Mouse (Mus musculus) cerebellum, adult 2 months (tissue): ENCODE data around the gene Slit1. TPM values are rescaled to one million over a fixed set of nuclear protein-coding genes. Genes with fewer than 3 reads are reported as not detected.

Experiments used
- DNase-seq, 2 experiments: peaks; one replicate each; pipeline ENCODE4 v3.0.0; 2021
- H3K27ac ChIP-seq: fragments of 200-500 bp; 2 replicates; pipeline ENCODE4 v1.5.1; 2012; ENCODE audit warnings: low read length, control low read depth, inconsistent platforms; ENCODE audit not compliant: insufficient read depth
- H3K27me3 ChIP-seq: fragments of 200-500 bp; 2 replicates; pipeline ENCODE4 v1.6.1; 2012; ENCODE audit warnings: inconsistent platforms, mild to moderate bottlenecking, low read length, moderate library complexity; ENCODE audit not compliant: control insufficient read depth, insufficient read depth
- H3K4me1 ChIP-seq: fragments of 200-500 bp; 2 replicates; pipeline ENCODE4 v1.6.1; 2011; ENCODE audit warnings: low read length; ENCODE audit not compliant: control insufficient read depth, insufficient read depth
- H3K4me3 ChIP-seq: fragments of 200-500 bp; replicated peaks from 2 replicates; pipeline ENCODE3; 2011; ENCODE audit warnings: mild to moderate bottlenecking, low read depth, low read length, control low read depth; ENCODE audit not compliant: insufficient read depth
- CTCF ChIP-seq: fragments of 200-500 bp; IDR thresholded peaks from 2 replicates; pipeline ENCODE4 v1.5.1; 2011; ENCODE audit warnings: low read depth, mild to moderate bottlenecking, control low read depth, low read length, moderate library complexity, borderline replicate concordance; ENCODE audit not compliant: insufficient read depth
- POLR2A ChIP-seq: fragments of 200-500 bp; IDR thresholded peaks from 2 replicates; pipeline ENCODE4 v1.6.1; 2011; ENCODE audit warnings: low read length, control low read depth, borderline replicate concordance; ENCODE audit not compliant: insufficient read depth
- WGBS: fragments of 180-500 bp; shearing (Covaris S2); methylation state at CpG from one replicate; pipeline ENCODE4 v1.1.7; 2018; 5-methylcytosine and 5-hydroxymethylcytosine counted together
- polyA plus RNA-seq: library from polyadenylated mRNA; depleted of rRNA; stranded (reverse); fragments of >200 nt; gene quantifications from 2 replicates; pipeline ENCODE4 v1.2.3, GENCODE M21; 2012

Gene Slit1
- polyA plus RNA-seq, 1 experiment, result 4.9 TPM

DNA sequence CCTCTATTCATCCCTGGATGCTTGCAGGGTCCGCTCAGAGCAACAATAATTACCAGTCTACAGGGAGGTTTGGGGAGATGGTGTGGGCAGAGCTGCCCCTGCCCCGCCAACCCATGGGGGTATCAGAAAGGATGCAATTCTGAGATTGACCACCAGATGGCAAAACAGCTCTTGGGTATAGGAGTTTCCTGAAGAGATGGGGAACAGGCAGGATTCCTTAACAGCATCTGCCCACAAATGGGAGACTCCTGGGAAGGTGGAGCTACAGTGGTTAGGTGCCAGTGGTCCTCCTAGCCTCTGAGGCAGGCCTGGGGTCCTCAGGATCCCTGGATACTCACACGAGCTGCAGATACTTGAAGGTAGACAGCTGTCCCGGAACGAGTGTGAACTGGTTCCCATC, 113.9 kb downstream of the Slit1 start:
- peaks cover 1% of the 10 kb centered on the region; the same call in 1 of the 2 replicates for H3K27me3 ChIP-seq
- TF ChIP-seq CTCF (peak; percentile 74), POLR2A (no peak)
- no peak overlapping the region for H3K27ac ChIP-seq
- peaks cover 10% of the 10 kb centered on the region for H3K4me1 ChIP-seq
- H3K4me3 ChIP-seq, result no peak overlapping the region
- peak; percentile 29 to 40 for DNase-seq
- 20% methylated on average over 5 of the region's 5 CpGs for WGBS

DNA sequence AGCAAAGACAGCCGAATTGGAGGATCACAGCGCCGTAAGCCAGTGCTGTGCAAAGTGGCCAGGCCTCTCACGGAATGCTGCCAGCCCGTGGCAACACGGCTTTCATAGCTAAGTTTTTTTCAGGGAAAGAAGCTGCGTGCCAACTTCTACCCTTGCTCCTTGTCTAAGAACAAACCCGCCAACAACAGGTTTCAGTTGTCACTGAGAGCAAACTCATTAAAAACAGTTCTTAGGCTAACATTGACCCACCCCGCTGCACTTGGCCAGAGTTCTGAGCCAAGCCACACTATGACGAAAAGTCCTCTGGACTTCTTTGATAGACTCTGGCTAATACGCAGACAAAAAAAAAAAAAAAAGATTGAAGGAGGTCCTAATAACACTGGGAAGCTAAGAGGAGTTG, 114.5 kb downstream of the Slit1 start:
- 26% methylated on average over 11 of the region's 11 CpGs for WGBS
- H3K27me3 ChIP-seq, result peaks cover 1% of the 10 kb centered on the region; the same call in 1 of the 2 replicates
- H3K27ac ChIP-seq, result no peak overlapping the region
- no peak overlapping the region for H3K4me3 ChIP-seq
- DNase-seq, result no peak
- H3K4me1 ChIP-seq, result peaks cover 4% of the 10 kb centered on the region; the same call in 1 of the 2 replicates
- no peak for TF ChIP-seq CTCF
- no peak for TF ChIP-seq POLR2A

DNA sequence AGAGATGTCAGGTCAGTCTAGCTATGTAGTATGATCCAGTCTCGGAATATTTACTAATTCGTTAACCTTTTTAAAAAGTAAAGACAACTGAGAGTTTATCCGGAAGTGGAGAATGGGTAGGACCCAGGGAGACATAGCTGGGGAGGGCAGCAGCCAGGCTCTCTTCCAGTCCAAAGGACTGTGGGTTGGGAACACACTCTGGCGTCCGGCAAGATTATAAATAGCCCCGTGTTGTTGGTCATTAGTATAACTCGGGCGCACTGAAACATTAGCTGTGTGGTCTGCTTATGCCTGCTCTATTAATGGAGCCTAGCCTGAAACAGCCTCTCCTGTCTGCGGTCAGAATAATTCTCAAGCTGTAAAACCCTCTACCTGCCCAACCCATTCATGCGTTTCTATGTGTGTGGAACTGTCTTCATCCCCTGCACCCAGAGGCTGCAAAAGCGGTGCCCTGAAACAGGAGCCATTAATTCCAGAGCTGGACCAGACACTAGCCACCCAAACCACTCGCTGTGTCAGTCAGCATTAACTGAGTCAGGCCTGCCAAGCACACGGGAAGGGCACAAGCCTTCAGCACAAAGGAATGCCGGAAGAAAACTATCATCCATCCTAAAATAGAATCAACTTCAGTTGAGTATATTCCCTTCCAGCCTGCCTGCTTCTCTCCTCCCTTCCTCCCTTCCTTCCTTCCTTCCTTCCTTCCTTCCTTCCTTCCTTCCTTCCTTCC, 122.9 kb downstream of the Slit1 start:
- TF ChIP-seq CTCF, result no peak
- DNase-seq, result no peak
- Histone ChIP-seq H3K4me3 (no peak overlapping the region), H3K4me1 (0 out of 2 replicates have a peak, but pooled peaks cover 2% of the 10 kb centered on the region), H3K27me3 (no peaks in the 10 kb centered on the region; the same call in 1 of the 2 replicates), H3K27ac (no peak overlapping the region)
- 85% methylated on average over 14 of the region's 14 CpGs for WGBS

DNA sequence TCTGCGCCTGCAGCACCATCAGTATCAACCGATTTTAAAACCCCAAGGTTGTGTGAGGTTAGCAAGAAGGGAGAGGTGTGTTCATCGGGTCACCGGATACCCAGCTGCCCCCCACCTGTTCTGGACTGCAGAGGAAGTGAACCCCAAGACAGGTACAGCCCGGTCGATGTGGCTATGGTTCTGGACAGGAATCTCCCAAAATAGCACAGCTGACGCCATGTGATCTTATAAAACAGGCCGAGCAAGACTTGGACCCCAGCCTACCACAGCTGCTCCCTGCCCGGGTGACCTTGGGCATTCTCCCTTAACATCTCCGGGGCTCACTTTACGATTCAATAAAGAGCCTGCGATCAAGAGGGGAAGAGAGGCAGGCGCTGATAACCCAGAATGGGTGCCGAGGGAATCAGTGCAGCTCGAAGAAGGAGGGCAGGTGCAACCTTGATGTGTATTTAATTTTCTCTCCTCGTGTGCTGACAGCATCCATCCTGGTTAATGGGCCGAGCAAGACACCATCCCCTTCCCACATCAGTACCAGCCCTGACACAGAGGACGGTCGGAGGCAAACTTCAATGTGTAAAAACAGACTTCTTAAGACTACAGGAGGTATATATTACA, 124.6 kb downstream of the Slit1 start:
- Histone ChIP-seq H3K27ac (no peak overlapping the region), H3K4me1 (0 out of 2 replicates have a peak, but pooled peaks cover 2% of the 10 kb centered on the region), H3K4me3 (no peak overlapping the region), H3K27me3 (no peaks in the 10 kb centered on the region; the same call in 1 of the 2 replicates)
- DNase-seq, result no peak
- WGBS, result 42% methylated on average over 19 of the region's 19 CpGs
- no peak for TF ChIP-seq POLR2A
- no peak for TF ChIP-seq CTCF

DNA sequence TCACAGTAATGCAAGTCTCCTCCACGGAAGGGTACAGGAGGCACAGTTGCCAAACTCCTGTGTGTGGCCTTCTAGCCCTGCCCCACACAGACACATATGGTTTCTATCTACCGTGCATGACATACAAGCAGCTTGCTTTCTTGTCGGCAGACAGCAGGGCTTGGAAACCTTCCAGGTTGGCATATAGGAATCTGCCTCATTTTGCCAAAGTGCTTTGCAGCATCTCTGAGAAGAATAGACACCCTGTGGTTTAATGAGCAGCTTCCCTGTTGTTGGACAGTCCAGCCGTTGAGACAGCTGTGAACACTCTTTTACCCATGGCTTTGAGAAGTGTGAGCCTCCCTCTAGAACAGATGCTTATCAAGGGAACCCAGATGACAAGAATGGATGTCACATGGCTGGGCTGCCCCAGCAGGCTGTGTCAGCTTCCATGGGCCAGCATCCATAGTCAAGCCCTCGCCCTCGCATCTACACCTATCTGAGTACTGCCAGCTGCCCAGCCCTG, 125.3 kb downstream of the Slit1 start:
- TF ChIP-seq POLR2A, result no peak
- no peak for TF ChIP-seq CTCF
- Histone ChIP-seq H3K27ac (no peak overlapping the region), H3K27me3 (no peaks in the 10 kb centered on the region; the same call in 1 of the 2 replicates), H3K4me3 (no peak overlapping the region), H3K4me1 (0 out of 2 replicates have a peak, but pooled peaks cover 2% of the 10 kb centered on the region)
- WGBS, result 20% methylated on average over 6 of the region's 6 CpGs
- DNase-seq, result no peak

DNA sequence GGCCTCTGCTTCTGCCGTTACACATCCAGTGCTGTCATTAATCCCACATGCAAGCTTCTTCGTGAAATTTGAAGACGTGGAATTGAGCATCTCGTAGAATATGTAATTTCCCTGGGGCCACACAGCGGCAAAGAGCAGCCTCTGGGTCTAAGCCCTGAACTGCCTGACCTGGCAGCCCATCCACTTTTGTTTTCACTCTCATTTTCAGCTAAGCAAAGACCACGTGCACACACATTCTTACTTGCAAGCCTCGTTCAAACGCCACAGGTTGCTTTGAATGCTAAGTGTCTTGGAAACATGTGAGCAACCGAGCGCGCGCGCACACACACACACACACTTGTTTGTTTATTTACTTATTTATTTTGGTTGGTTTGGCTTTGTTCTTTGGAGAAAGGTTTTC, 126.4 kb downstream of the Slit1 start:
- Histone ChIP-seq H3K4me1 (peaks cover 4% of the 10 kb centered on the region; the same call in 1 of the 2 replicates), H3K27ac (no peak overlapping the region), H3K27me3 (no peaks in the 10 kb centered on the region; the same call in 1 of the 2 replicates), H3K4me3 (no peak overlapping the region)
- WGBS, result 83% methylated on average over 13 of the region's 13 CpGs
- no peak for TF ChIP-seq CTCF
- no peak for TF ChIP-seq POLR2A
- DNase-seq, result no peak

DNA sequence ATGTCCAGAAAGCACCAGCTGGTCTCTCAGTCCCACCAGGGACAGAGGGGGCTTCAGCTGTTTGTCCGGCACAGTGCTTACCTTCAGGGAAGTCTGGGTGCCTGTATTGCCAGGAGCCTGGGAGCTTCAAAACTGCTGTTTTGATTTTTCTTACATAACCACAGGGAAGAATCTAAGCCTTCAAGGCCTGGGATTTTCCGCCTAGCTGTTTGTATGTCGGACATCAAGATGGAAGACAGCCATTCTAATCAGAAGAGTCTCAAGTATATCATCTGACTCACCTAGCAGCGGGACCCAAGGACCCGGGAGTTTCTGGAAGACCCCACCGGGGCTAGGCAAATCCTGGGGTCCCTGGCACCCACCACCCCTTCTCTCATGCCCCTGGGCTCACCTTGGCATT, 127.2 kb downstream of the Slit1 start:
- Histone ChIP-seq H3K4me3 (no peak overlapping the region), H3K27ac (no peak overlapping the region), H3K4me1 (peaks cover 9% of the 10 kb centered on the region), H3K27me3 (no peaks in the 10 kb centered on the region; the same call in 1 of the 2 replicates)
- no peak for DNase-seq
- TF ChIP-seq POLR2A (no peak), CTCF (no peak)
- whole genome bisulfite sequencing, result 70% methylated on average over 6 of the region's 6 CpGs

DNA sequence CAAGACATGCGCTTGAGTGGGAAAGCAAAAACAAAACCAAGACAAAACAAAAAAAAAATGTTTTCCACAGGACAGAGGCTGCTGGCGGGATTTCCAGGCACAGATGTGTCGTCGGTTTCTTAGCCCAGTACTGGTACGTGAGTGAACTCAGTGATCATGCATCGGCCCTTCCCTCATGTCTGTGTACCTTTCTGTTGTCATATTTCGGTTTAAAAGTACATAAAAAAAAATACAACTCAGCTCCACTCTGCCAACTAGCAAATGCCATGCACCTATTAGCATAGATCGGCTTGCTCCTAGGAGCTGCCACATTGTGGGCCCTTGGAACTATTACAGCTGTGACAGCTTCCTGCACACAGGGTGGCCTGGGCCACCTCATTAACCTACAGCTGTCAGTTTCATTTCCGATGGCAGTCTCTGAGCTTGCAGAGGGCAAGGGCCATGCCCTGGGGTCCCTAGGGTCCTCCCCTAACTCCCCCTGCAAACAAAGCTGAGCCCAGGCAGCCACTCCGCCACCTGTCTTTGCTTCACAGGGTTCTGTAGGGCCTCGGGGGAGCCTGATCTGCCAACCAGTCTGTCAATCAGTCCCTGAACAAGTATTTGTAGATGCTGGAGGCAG, 127.8 kb downstream of the Slit1 start:
- no peak for TF ChIP-seq POLR2A
- no peak for TF ChIP-seq CTCF
- 58% methylated on average over 11 of the region's 11 CpGs for WGBS
- Histone ChIP-seq H3K27me3 (no peaks in the 10 kb centered on the region; the same call in 1 of the 2 replicates), H3K27ac (no peak overlapping the region), H3K4me1 (peaks cover 12% of the 10 kb centered on the region), H3K4me3 (no peak overlapping the region)
- no peak for DNase-seq
